Mouse (Mus musculus) activated CD4-positive, CD25-positive, alpha-beta regulatory T cell, adult 4 months (primary cell): ENCODE measurements at regions not wholly inside any gene's neighbourhood (a gene's known extent, or its start where the extent isn't known, plus 50 kb on each side); places are given as distances from the start of the nearest gene placed in this dataset.
A peak's percentile ranks its signal among the peaks of the same experiment; 100 is the strongest.

Source experiments
- ATAC-seq: one replicate; pipeline ENCODE4 v1.8.0; 2017

GRCm38 (mm10) chrX:52668679-52669078, 54.9 kb upstream of the Gpc3 start:
- no peak for ATAC-seq

- peak; percentile 76 for ATAC-seq
Observed at GRCm38 (mm10) chrX:52679045-52679444, 65.3 kb upstream of the Gpc3 start.

GRCm38 (mm10) chrX:52694392-52694791, 80.6 kb upstream of the Gpc3 start:
- ATAC-seq: no peak

DNA sequence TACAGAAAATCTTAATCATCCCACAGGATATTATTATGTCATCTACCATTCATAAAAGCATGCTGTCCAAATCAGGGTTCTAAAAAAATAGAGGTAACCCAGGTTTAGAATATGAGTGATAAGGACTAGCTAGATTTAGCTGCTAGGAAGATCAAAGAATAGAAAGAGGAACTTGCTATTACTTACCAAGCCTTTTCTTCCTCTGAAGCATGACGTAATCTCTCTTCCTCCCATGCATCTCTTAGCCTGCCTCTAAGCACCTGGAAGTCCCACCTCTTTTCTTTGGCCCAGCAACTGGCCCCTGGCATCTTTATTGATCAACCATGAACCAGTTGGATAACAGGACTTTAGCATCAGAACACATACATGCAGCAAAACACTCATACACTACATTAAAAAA, 85.9 kb upstream of the Gpc3 start:
- ATAC-seq: no peak

DNA sequence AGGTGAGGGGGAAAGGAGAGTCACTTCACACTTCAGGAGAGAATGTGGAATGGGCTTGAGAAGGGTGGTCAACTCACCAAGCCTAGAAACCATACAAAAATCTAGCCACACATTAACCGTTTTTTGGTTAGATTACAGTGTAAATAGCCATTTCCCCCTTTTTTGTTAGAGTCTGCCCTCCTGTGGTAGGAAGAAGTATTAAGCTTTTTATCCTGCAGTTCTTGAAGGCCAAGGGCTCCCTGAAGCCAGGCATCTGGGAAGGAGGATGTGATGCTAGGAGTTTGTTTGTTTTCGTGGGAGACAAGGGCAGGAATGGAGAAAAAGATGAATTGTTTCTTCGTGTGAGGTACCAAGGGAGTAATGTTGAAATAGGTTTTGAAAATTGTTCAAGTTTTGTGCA, 73.5 kb upstream of the Ccdc160 start:
- no peak for ATAC-seq

GRCm38 (mm10) chrX:52738116-52738515, 52.9 kb upstream of the Ccdc160 start:
- no peak for ATAC-seq
